Mouse (Mus musculus) gastrocnemius, postnatal 4 days (tissue): ENCODE measurements around the gene Hs2st1. TPM values are rescaled to one million over a fixed set of nuclear protein-coding genes. Genes with fewer than 3 reads are reported as not detected.

Experiments used
- DNase-seq, 2 experiments: peaks; one replicate each; pipeline ENCODE4 v3.0.0; 2021 to 2022; ENCODE audit warnings: low spot score in 2 of 2, mixed read lengths in 2 of 2
- total RNA-seq, 2 experiments: library from RNA; stranded (reverse); gene quantifications; 2 replicates each; pipeline ENCODE4 v1.2.3; 2021

Gene Hs2st1
- total RNA-seq, 2 experiments from 2014 or later, result 36.7 to 37.7 TPM

- no peak for DNase-seq
Observed at GRCm38 (mm10) chr3:144589189-144589890, 19.4 kb upstream of the Hs2st1 start.

GRCm38 (mm10) chr3:144586731-144587130, 16.8 kb upstream of the Hs2st1 start:
- no peak for DNase-seq

- DNase-seq, result no peak
Observed at GRCm38 (mm10) chr3:144584789-144585553, 15.0 kb upstream of the Hs2st1 start.

GRCm38 (mm10) chr3:144583789-144584188, 13.8 kb upstream of the Hs2st1 start:
- no peak for DNase-seq

GRCm38 (mm10) chr3:144582306-144582705, 12.3 kb upstream of the Hs2st1 start:
- no peak for DNase-seq

GRCm38 (mm10) chr3:144581842-144582241, 11.9 kb upstream of the Hs2st1 start:
- DNase-seq, result no peak

GRCm38 (mm10) chr3:144580281-144580680, 10.3 kb upstream of the Hs2st1 start:
- no peak for DNase-seq

GRCm38 (mm10) chr3:144579796-144580195, 9.8 kb upstream of the Hs2st1 start:
- DNase-seq, result no peak

- no peak for DNase-seq
Observed at GRCm38 (mm10) chr3:144578921-144579320, 8.9 kb upstream of the Hs2st1 start.

- DNase-seq, result no peak
Observed at GRCm38 (mm10) chr3:144577366-144578340, 7.7 kb upstream of the Hs2st1 start.

- DNase-seq, result no peak
Observed at GRCm38 (mm10) chr3:144574256-144574655, 4.3 kb upstream of the Hs2st1 start.

GRCm38 (mm10) chr3:144570816-144571487, 971 bp upstream of the Hs2st1 start:
- peak in 1 of 2 experiments; percentile 83 for DNase-seq

- DNase-seq, result peak; percentile 33 to 52
Observed at GRCm38 (mm10) chr3:144569401-144569971, 495 bp downstream of the Hs2st1 start.

- no peak for DNase-seq
Observed at GRCm38 (mm10) chr3:144568861-144569361, 1.1 kb downstream of the Hs2st1 start.

- DNase-seq, result no peak
Observed at GRCm38 (mm10) chr3:144565212-144565611, 4.8 kb downstream of the Hs2st1 start.

- no peak for DNase-seq
Observed at GRCm38 (mm10) chr3:144563916-144564315, 6.1 kb downstream of the Hs2st1 start.

GRCm38 (mm10) chr3:144561511-144562250, 8.3 kb downstream of the Hs2st1 start:
- DNase-seq, result no peak

- no peak for DNase-seq
Observed at GRCm38 (mm10) chr3:144558274-144558673, 11.7 kb downstream of the Hs2st1 start.

- no peak for DNase-seq
Observed at GRCm38 (mm10) chr3:144556625-144557324, 13.2 kb downstream of the Hs2st1 start.
